Mouse (Mus musculus) erythroblast, embryonic 14.5 days (primary cell): ENCODE measurements around the gene Tle3.

Experiments used
- GATA1 ChIP-seq: IDR thresholded peaks from 2 replicates; pipeline ENCODE4 v1.6.1; 2012; ENCODE audit warnings: low read length, inconsistent platforms, mixed read lengths
- TAL1 ChIP-seq: IDR thresholded peaks from 3 replicates; pipeline ENCODE4 v1.6.1; 2012; ENCODE audit warnings: low read length, inconsistent platforms, mixed read lengths

DNA sequence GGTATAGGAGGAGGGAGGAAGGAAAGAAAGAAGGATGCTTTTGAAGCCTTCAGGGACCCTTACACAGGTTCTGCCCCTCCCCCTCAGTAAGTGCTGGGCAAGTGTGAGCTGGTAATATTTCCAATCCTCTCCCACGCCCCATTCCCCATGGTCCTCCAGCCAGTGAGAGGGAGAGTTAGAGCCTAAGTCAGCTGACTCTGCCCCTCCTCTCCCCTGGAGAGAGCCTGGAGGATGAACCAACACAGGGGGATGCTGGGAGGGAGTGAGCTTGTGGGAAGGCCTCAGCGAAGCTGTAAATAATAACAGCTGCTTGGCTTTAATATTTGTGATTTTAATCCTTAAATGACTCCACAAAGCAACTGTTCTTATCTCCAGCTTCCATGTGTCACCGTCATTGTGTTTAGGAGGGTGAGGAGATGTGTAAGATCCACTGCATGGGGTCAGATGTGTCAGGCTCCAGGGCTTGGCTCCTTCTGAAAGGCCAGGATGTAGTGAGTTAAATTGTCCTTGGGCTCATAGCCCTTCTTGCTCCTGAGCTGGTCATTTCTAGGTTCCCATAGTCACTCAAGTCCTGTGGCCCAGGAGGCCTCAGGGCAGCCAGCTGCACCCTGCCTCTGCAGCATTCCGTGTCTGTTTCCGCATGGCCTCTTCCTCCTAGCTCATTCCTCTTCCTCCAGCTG, 70.9 kb downstream of the Tle3 start:
- TF ChIP-seq GATA1 (no peak), TAL1 (no peak)
